Mouse (Mus musculus) cerebellum, postnatal 10 days (tissue): ENCODE results near the gene Apoo.
"Not testable (repeated sequence)": the region's sequence is repeated elsewhere in the genome, so short reads cannot be mapped to it uniquely, and the experiment has no call there.

Source experiments
- DNase-seq, 2 experiments: peaks; one replicate each; pipeline ENCODE4 v3.0.0; 2021; ENCODE audit warnings: mixed read lengths in 2 of 2

Apoo gene

DNA sequence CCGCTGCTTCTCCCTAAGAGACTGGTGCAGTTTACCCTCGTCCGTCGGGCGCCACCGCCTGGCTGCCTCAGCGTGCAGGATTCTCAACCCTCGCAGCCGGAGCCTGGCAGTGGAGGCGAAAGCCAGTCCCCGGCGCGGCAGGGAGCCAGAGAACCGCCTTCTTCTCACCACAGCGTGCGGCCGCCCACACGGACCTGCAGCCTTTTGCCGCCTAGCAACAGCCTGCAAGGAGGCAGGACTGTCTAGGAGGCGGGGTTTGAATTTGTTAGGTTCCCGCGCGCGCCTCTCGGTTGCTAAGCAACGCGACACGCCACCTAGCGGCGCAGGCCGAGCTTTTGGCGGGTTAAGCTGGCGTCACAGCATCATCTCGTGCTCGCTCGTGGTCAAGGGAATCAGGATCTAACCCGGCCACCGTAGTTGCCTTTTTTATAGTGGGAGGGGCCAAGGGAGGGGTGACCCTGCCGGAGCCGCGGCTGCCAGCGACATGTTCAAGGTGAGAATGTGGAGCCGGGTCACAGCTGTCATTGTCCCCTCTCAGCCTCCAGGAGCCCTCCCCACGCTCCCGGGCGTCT, at the start of gene Apoo, which contains the start of gene Fam90a1b:
TSS of gene Apoo (plus strand) at position 448 of the 572 bp plus-strand sequence.
TSS of gene Fam90a1b (minus strand) at position 108 of the 572 bp plus-strand sequence.
- peak; percentile 95 to 97 for DNase-seq

DNA sequence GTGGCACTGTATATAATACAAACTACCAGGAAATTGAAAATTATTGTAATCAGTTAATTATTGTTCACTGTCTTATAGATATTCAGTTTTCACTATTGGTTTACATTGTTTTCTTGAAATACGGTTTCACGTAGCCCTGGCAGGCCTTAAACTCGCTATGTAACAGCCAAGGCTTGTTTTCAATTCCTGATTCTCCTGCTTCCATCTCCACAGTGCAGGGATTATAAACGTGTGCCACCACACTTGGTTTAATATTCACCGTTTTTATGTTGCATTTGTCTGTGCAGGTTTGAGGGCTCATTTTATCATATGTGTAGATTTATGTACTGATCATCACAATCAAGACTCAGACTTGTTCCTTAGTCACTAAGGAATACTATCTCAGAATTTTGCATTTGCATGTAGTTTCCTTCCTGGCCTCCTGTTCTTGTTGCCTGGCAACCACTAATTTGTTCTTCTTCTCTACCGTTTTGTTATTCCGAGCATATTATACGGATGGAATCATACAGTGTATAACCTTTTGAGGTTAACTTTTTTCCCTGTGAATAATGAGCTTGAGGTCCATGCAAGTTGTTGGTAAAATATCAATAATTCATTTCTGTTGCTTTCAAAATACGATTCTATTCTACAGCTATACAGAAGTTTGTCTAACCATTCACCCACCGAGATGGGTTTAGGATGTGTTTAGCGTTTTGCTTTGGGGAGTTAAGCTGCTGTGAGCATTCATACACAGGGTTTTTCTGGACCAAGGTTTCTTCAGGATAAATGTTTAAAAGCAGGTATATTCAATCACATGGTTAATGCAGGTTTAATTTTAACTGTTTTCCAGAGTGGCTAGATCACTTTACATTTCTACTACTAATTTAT, 45.6 kb upstream of the Apoo start:
- DNase-seq, result no peak

GRCm38 (mm10) chrX:94343638-94344037, 23.3 kb upstream of the Apoo start:
- DNase-seq, result not testable (repeated sequence)

- no peak for DNase-seq
These were observed 1.5 kb upstream of the Apoo start for GRCm38 (mm10) chrX:94365381-94365925.

DNA sequence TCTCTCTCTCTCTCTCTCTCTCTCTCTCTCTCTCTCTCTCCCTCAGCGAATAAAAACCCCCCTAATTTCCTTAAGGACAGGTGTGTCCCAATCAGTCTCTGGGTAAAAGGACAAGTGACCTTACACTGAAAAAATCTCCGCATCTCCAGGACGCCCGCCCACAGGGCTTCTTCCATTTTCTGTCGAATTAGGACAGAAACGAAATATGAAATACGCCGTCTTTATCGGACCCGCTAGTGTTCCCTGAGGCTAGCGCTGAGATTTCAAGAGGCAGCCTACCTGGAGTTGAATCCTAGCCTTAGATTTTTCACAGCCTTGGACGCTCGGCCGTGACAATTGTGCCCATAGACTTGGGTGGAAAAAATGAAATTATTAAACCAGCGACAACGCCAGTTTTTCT, 888 bp upstream of the Apoo start:
- DNase-seq, result peak; percentile 19 to 26

DNA sequence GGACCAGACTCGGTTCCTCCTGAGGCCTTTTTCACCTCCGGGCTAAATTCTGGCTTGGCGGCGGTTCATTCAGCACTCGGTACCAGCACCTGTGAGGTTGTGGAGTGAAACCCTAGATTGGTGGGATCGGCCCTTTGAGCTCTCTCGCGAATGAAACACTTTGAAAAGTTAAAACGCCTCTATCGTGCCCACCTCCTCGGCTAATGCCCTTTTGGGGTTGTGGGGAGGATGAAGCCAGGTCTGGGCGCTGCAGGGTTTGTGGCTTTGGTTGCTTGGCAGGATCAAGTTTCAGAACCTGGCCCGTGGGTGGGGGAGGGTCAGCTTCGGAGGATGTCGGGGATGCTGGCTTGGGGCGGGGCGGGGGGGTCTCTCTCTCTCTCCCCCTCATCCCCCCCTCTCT, 331 bp downstream of the Apoo start:
- peak; percentile 67 for DNase-seq

DNA sequence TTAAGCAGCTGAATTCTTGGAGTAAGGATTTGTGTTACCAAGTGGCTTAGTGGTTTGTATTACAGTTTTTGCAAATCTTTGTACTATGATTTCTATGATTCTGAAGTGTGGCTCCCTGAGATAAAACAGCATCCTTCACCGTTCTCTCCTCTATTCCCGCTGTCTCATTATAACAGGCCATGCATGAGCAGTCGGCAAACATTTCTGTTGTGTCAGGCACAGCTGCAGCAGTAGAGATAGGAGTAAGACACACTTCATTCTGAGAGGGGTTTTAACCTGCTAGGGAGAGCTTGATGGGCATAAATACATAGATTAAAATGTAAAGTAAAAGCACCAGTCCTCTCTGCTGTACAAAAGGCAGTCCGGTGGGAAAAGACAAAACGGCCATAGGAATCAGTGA, 11.8 kb downstream of the Apoo start:
- DNase-seq, result no peak

- no peak for DNase-seq
These were observed 42.1 kb downstream of the Apoo start for GRCm38 (mm10) chrX:94408975-94409374.

GRCm38 (mm10) chrX:94420210-94420609, 53.3 kb downstream of the Apoo start:
- DNase-seq, result peak; percentile 4 to 20

- peak; percentile 35 to 61 for DNase-seq
These were observed 64.8 kb downstream of the Apoo start for GRCm38 (mm10) chrX:94431548-94432375.

DNA sequence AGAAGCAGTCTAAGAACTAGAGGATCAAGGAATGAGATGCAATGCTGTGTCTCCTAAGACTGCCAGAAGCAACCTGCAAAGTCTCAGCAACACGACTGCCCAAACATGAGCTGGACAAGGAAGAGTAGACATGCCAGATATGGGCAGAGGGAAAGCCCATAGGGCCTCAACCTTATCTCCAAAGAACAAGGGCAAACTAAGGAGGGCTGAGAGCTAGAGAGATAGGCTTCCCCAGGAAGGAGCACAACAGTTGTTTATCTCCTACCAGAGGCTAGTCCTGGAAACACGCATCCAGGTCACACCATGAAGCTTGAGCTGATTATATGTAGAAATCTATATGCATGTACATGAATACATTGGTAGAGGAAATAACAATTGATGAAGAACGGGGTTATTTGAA, 78.5 kb downstream of the Apoo start:
- DNase-seq, result not testable (repeated sequence)

- not testable (repeated sequence) for DNase-seq
These were observed 79.1 kb downstream of the Apoo start for GRCm38 (mm10) chrX:94446021-94446420.

DNA sequence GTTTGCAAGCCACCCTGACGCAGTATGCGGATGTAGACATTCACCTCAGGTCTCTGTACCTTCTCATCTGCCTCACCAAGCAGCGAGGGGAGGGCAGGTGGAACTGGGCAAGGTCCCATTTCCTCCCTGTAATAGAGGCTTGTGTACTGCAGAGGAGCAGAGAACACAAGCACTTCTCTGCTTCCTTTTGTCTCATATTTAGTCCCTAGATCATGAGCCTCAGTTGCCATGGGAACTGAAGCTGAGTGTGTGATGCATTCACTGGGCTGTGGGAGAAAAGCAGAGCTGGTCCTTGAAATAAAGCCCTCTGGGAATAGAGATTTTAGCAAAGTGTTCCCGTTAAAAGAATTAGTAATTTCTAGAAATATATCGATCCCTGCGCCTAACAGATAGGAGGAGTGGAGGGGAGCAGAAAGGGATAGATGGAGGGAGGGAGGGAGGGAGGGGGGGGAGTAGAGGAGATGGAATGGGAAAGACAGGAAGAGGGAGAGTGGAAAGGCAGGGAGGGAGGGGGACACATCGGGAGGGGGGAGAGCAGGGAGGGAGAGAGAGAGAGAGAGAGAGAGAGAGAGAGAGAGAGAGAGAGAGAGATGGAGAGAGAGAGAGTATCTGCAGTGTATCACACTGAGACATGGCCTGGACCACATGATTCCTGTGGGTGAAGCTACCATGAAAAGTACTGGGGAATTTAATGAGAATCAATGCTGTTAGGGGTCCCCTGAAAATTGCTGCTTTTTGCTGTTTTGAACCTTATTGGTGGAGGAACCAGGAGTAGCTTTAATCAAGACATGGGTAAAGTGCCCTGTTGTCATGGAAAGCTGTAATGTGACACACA, 83.3 kb downstream of the Apoo start:
- not testable (repeated sequence) for DNase-seq

- peak; percentile 48 to 54 for DNase-seq
These were observed 92.4 kb downstream of the Apoo start for GRCm38 (mm10) chrX:94459346-94459745.

GRCm38 (mm10) chrX:94461513-94461912, 94.6 kb downstream of the Apoo start:
- DNase-seq, result not testable (repeated sequence)

DNA sequence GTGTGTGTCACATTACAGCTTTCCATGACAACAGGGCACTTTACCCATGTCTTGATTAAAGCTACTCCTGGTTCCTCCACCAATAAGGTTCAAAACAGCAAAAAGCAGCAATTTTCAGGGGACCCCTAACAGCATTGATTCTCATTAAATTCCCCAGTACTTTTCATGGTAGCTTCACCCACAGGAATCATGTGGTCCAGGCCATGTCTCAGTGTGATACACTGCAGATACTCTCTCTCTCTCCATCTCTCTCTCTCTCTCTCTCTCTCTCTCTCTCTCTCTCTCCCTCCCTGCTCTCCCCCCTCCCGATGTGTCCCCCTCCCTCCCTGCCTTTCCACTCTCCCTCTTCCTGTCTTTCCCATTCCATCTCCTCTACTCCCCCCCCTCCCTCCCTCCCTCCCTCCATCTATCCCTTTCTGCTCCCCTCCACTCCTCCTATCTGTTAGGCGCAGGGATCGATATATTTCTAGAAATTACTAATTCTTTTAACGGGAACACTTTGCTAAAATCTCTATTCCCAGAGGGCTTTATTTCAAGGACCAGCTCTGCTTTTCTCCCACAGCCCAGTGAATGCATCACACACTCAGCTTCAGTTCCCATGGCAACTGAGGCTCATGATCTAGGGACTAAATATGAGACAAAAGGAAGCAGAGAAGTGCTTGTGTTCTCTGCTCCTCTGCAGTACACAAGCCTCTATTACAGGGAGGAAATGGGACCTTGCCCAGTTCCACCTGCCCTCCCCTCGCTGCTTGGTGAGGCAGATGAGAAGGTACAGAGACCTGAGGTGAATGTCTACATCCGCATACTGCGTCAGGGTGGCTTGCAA, 95.9 kb downstream of the Apoo start:
- DNase-seq, result not testable (repeated sequence)
